Mouse (Mus musculus) testis, postnatal 14 days (tissue): Measurements from ENCODE around the gene Pgbd5.

Experiments
- DNase-seq: peaks from one replicate; pipeline ENCODE4 v3.0.0; 2021; ENCODE audit warnings: low spot score

The Pgbd5 gene

DNA sequence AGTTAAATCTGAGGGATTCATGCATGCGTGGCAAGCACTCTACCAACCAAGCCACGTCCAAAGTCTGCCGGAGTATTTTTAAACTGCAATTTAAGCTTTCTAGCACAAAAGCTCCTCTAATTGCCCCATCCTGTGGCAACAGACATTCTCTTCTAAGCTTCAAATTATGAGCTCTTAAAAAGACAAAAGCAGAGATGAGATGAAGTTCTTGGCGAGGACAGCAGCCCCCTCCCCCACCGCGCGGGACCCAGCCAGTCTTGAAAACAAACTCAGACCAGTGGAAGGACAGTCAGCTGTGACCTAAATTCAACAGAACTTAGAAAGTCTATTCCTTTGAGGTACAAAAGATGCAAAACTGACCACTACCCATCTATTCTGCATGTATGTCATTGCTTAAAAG, 48.3 kb downstream of the Pgbd5 start:
- no peak for DNase-seq

GRCm38 (mm10) chr8:124389495-124389894, 50.0 kb downstream of the Pgbd5 start:
- no peak for DNase-seq

- DNase-seq, result peak; percentile 31
Observed at GRCm38 (mm10) chr8:124386225-124386899, 53.1 kb downstream of the Pgbd5 start.

DNA sequence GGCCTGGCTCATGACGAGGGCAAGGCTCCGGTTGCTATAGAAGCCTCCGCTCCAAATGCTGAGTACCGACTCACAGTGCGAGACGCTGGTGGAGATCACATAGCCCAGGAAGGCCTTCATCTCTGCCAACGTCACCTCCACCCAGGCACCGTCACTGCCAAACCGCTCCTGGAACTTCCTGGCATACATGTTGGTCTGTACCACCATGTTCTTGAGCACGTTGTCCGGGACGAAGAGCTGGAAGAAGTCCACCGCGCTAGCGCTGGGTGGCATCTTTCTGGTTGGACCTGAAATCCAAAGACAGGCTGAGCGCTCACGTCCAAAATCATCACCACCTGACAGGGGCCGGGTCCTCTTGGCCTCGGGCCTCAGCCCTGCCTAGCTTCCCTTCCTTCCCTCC, 55.1 kb downstream of the Pgbd5 start:
- DNase-seq, result no peak

- no peak for DNase-seq
Observed at GRCm38 (mm10) chr8:124382235-124382634, 57.2 kb downstream of the Pgbd5 start.

DNA sequence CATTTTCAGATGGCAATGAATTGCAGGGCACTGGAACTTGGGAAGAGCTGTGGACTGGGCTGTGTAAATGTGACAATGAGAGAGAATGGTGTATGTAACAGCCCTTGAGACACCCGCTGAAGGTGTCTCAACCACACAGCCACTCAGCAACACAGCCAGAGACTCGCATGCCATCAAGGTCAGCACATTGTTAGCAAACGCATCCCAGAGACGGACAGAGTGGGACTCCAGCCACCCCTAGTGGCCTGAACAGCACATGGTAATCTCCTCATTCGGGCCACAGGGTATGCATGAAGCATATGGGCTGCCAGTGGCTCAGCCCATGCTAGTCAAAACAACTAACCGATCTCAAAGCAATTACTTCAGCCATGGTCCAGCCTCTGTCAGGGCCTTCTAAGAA, 60.2 kb downstream of the Pgbd5 start:
- DNase-seq, result no peak

DNA sequence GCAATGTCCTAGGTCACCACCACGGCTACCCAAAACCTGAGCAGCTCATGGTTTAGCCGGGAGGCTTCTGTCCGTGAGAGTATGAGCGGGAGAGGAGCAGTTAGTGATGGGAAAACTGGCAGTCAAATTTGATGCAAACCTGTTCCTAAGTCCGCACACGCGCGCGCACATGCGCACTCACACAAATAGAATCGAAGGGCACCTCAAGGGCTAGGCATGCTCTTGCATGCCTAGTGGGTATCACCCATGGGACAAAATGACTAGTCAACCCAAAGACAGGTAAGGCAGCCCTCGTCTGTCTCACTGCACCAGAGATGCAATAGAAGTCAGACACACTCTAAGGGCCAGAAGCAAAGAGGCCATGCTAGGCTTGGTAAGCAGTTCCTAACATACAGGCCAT, 63.1 kb downstream of the Pgbd5 start:
- DNase-seq, result no peak

DNA sequence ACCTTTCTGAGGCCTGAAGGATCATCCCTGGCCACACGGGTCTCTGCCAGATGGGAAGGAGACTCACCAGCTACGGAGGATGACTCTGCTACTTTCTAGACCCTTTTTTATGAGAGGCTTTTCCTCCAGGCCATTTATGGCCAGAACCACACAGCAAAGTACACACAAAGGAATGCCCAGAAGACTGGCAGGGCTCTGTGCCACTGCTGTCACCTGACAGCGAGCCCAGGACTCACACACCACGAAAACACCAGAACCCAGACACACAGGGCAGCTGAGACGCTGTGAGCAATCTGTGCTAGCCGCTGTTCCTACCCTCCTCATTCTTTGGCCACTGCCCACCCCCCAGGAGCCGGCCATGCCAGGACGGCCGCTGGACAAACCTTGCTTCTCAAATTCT, 63.7 kb downstream of the Pgbd5 start:
- no peak for DNase-seq

- no peak for DNase-seq
Observed at GRCm38 (mm10) chr8:124375168-124375567, 64.3 kb downstream of the Pgbd5 start.

- no peak for DNase-seq
Observed at GRCm38 (mm10) chr8:124373753-124374152, 65.7 kb downstream of the Pgbd5 start.

GRCm38 (mm10) chr8:124371410-124372123, 67.9 kb downstream of the Pgbd5 start:
- no peak for DNase-seq

GRCm38 (mm10) chr8:124370422-124371183, 68.9 kb downstream of the Pgbd5 start:
- no peak for DNase-seq

DNA sequence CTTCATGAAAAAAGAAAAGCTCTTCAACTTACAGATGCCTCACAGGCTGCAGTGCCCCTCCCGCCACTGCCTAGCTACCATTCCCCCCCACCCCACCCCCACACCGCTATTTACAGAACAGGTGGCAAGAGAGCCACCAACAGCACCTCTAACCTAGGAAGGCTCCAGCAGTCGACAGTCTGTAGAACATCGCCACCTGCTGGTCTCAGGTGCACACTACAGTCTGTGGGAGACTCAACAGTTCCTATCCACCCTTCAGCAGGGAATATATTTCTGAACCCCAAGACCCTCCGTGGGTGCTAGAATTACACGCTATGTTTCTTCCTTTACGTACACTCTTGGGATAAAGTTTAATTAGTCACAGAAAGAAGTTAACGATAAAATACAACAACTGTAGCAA, 71.2 kb downstream of the Pgbd5 start:
- peak; percentile 56 for DNase-seq

DNA sequence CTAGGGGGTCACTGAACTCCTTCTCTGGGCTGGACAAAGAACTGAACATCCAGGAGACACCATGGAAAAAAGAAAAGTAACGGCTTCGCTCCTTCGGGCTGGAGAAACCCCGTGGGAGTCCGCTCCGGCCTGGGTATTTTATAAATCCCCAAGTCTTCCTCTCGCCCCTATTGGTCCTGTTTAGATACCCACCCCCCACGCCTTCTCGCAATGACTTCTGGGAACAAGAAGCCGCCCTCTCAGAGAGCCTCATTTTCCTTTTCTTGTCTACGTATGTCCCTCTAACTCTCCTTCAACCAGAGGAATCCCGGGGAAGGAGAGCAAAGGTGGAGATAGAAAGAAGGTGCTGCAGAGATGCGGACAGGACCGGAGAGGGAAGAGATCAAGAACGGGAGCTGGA, 76.1 kb downstream of the Pgbd5 start:
- DNase-seq, result no peak

- no peak for DNase-seq
Observed at GRCm38 (mm10) chr8:124362589-124362988, 76.9 kb downstream of the Pgbd5 start.

- DNase-seq, result no peak
Observed at GRCm38 (mm10) chr8:124361773-124362427, 77.6 kb downstream of the Pgbd5 start.

- no peak for DNase-seq
Observed at GRCm38 (mm10) chr8:124360911-124361310, 78.5 kb downstream of the Pgbd5 start.

DNA sequence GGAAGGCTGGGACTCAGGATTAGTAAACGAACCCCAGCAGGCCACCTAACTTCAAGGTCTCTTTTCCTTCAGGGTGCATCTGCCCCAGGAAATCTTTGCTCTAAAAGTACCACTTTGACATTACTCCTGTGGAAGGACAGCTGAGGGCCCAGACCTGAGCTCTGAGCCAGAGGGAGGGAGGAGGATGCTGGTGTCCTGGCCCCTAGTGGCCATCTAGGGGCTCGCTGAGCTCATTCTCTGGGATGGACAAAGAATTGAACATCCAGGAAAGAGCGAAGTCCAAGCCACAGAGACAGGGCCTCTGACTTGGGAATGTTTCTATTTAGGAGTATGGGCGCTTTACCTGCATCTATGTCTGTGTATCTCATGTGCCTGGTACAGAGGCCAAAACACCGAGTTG, 87.8 kb downstream of the Pgbd5 start:
- DNase-seq, result no peak

DNA sequence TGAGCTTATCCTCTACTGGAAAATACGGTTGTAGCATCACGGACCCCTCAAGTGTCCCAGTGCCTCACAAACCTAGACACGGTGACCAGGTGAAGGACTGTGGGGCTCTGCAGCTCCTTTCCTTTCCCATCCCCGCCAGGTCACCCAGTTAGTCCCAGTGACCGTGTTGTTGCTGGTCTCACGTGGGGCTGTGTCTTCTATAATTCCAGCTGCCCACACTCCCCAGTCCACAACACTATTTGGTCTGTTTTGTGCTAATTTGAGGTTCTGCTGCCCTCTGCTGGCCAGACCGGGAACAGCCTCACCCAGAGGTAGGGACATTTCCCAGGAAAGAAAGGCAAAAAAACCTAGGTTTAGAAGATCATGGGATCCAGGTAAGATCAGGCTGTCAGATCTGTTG, 89.8 kb downstream of the Pgbd5 start:
- peak; percentile 34 for DNase-seq

DNA sequence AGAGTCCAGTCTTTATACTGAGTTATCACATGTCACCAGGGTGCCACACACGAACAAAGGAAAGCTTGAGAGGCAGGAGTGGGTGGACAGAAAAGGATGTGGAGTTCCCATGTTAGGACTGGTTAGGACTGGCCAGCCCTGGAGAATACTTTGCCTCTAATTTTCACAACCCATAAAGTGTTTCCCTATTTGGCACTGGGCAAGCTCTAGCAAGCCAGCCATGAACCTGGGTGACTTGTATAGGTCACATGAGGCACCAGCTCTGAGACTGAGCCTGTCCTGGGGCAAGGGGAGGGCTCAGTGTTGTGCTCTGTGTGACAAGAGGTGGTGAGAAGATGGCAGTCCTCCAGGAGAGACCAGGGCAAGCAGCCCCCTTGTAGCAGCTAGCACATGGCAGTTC, 91.4 kb downstream of the Pgbd5 start:
- no peak for DNase-seq

- DNase-seq, result no peak
Observed at GRCm38 (mm10) chr8:124346852-124347523, 92.5 kb downstream of the Pgbd5 start.

DNA sequence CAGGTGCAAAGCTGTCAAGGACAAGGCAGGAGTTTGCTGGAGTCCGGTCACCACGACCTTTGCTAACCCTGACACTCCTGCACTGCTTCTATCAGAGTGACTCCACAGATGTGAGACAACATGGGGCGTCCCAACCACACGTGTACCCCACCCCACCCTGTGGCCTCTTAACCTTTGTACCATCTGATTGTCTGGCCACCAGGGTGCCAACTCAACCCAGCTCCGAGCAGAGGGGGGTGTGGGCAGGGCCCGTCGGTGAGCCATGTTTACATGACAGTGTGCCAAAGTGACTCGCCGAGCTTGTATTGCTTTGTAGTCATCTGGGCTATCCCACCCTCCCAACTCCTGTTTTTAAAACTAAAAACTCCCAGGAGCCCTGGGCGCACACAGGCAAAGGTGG, 94.4 kb downstream of the Pgbd5 start:
- no peak for DNase-seq
